Mouse (Mus musculus) T-cell, adult 66 days (primary cell): ENCODE results near the gene Cep164. TPM values are rescaled to one million over a fixed set of nuclear protein-coding genes. Genes with fewer than 3 reads are reported as not detected.

Experiments
- total RNA-seq, 2 experiments: library from RNA; stranded (reverse); gene quantifications; 3 replicates in 1 of 2; 4 replicates in 1 of 2; pipeline ENCODE4 v1.2.4; 2023

Gene Cep164
- 10 to 100 TPM; 39.4 to 41.4 TPM for total RNA-seq

DNA sequence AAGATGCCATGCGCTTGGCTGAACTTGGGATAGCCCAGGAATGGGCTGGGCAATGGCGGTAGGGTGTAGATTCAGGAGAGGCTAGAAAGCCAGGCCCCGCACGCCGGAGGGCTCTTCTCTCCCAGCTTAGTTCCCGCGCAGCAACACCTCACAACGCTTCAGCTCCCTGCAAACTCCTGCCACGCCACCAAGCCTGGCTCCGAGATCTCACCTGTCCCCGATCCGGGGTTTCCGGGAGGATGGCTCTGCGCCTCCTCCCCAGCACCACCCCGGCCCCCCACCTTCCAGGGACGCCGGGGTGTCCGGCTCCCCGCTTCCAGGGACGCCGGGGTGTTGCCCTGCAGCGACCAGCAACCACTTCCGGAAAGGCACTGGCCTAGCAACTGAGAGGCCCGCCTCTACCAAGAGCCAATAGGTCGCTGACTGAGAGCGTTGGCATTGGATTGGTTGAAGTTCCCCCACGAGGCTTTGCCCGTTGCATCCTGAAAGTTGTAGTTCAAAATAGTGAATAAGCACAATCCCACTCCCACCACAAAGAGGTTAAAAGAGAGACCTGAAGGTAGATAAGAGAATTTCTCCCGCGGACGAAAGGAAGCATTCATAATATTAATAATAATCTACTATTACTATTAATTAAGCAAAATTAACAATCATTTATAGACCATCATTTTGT is at the start of gene Cep164:
Gene Cep164 (minus strand): TSS at position 401 of the 673 bp plus-strand sequence.

DNA sequence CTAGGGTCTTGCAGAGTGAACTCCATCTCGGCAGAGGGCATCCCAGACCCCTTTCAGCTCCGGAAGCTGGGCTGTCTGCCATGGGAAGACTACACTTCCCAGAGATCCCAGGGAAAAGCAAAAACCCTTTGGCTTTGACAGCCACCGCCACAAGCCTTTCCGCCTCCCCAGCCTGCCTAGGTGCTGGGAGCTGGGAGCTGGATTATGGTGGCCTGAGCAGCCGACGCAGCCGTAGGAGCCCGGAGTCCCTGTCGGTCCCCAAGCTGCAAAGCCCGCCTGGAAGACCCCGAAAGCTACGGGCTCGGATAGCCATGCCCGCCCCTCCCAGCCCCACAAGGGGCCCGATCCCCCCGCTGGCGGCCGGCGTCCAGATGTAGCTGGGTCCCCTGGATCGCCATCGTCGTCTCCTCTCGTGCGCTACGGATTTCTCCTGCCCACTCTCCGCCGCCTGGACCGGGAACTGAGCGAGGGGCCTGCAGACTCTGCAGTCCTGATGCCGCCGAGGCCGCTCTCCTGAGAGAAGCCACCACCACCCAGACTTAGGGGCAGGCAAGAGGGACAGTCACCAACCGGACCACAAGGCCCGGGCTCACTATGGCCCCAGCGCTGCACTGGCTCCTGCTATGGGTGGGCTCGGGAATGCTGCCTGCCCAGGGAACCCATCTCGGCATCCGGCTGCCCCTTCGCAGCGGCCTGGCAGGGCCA is 10.1 kb upstream of the Cep164 start, which contains the start of gene Bace1:
Gene Bace1 (plus strand): TSS at position 147 of the 705 bp plus-strand sequence.

Other genes starting within 250 kb of the Cep164 start
- gene Bace1, start 9.9 kb upstream of the Cep164 start, total RNA-seq = 1 to 10 TPM; 1.7 to 2.6 TPM
- gene Pcsk7, start 77.8 kb upstream of the Cep164 start, total RNA-seq = 10 to 100 TPM; 76.1 to 82.6 TPM
- 10 to 100 TPM; 37.9 to 41.9 TPM for gene Rnf214, start 78.2 kb upstream of the Cep164 start, total RNA-seq
- gene Tagln, start 107.4 kb upstream of the Cep164 start, total RNA-seq = 1 to 10 TPM; 1.3 to 1.9 TPM
- 100 to 1,000 TPM; 290 to 308 TPM for gene Sidt2, start 126.6 kb upstream of the Cep164 start, total RNA-seq
- gene Pafah1b2, start 184.0 kb upstream of the Cep164 start, total RNA-seq = 10 to 100 TPM; 61.0 to 73.3 TPM
- 10 to 100 TPM; 65.8 to 66.8 TPM for gene Sik3, start 184.1 kb upstream of the Cep164 start, total RNA-seq